Mouse (Mus musculus) monocyte, adult 59 days (primary cell): ENCODE data around the gene Olfr376. TPM values are rescaled to one million over a fixed set of nuclear protein-coding genes. Genes with fewer than 3 reads are reported as not detected.

ENCODE experiments used
- total RNA-seq, 2 experiments: library from RNA; stranded (reverse); gene quantifications; one replicate each; pipeline ENCODE4 v1.2.4; 2023

Gene Olfr376
- not detected for total RNA-seq

GRCm38 (mm10) chr11:73370946-73371345 is at the start of gene Olfr376:
TSS of gene Olfr376 (plus strand) at chr11:73371246.

GRCm38 (mm10) chr11:73329442-73329841 is 41.6 kb upstream of the Olfr376 start, which contains the start of the genes Aspa, Gm49340 and Spata22:
TSS of gene Aspa (minus strand) at chr11:73329596.
TSS of gene Gm49340 (plus strand) at chr11:73329741.
TSS of gene Spata22 (plus strand) at chr11:73329741.

GRCm38 (mm10) chr11:73350483-73350882 is 20.6 kb upstream of the Olfr376 start, which contains the start of gene Olfr20:
TSS of gene Olfr20 (plus strand) at chr11:73350783.

GRCm38 (mm10) chr11:73399514-73399913 is 28.5 kb downstream of the Olfr376 start, which contains the start of gene Olfr1:
TSS of gene Olfr1 (minus strand) at chr11:73399614.

Other genes with a start within 250 kb of the Olfr376 start
- 1 to 10 TPM; 2.5 to 3.4 TPM for gene Haspin, start 233.0 kb upstream of the Olfr376 start, total RNA-seq
- gene P2rx5, start 210.8 kb upstream of the Olfr376 start, total RNA-seq: under 1 TPM; 0.43 to 0.55 TPM
- gene Emc6, start 194.2 kb upstream of the Olfr376 start, total RNA-seq: 10 to 100 TPM; 40.3 to 46.2 TPM
- 10 to 100 TPM; 37.6 to 42.0 TPM for gene Tax1bp3, start 194.2 kb upstream of the Olfr376 start, total RNA-seq
- 10 to 100 TPM; 31.8 to 33.1 TPM for gene Ctns, start 172.2 kb upstream of the Olfr376 start, total RNA-seq
- 1 to 10 TPM; 2.5 to 3.8 TPM for gene Shpk, start 171.8 kb upstream of the Olfr376 start, total RNA-seq
- not detected for gene Trpv1, start 137.0 kb upstream of the Olfr376 start, total RNA-seq
- not detected for gene Trpv3, start 103.9 kb upstream of the Olfr376 start, total RNA-seq
- gene Aspa, start 41.6 kb upstream of the Olfr376 start, total RNA-seq: 10 to 100 TPM; 11.5 to 11.6 TPM
- gene Gm49340, start 41.5 kb upstream of the Olfr376 start, total RNA-seq: not detected
- not detected for gene Spata22, start 41.5 kb upstream of the Olfr376 start, total RNA-seq
- not detected for gene Olfr20, start 20.5 kb upstream of the Olfr376 start, total RNA-seq
- gene Olfr1, start 28.4 kb downstream of the Olfr376 start, total RNA-seq: not detected
- gene Olfr378, start 57.2 kb downstream of the Olfr376 start, total RNA-seq: not detected
- gene Olfr380, start 86.3 kb downstream of the Olfr376 start, total RNA-seq: not detected
- gene Olfr381, start 120.4 kb downstream of the Olfr376 start, total RNA-seq: not detected
- not detected for gene Olfr382, start 146.0 kb downstream of the Olfr376 start, total RNA-seq
- gene Olfr385, start 221.8 kb downstream of the Olfr376 start, total RNA-seq: not detected
- gene Olfr384, start 227.3 kb downstream of the Olfr376 start, total RNA-seq: not detected